Mouse (Mus musculus) bone marrow, adult 2 months (tissue): ENCODE data around the gene Samd3. TPM values are rescaled to one million over a fixed set of nuclear protein-coding genes. Genes with fewer than 3 reads are reported as not detected.

Source experiments
- H3K27ac ChIP-seq: fragments of 200-500 bp; 2 replicates; pipeline ENCODE4 v1.5.1; 2012; ENCODE audit warnings: low read depth, mild to moderate bottlenecking, control low read depth, inconsistent platforms, low read length; ENCODE audit not compliant: control insufficient read depth, poor library complexity, insufficient read depth
- H3K4me1 ChIP-seq: fragments of 200-500 bp; 2 replicates; pipeline ENCODE4 v1.6.1; 2011; ENCODE audit warnings: low read length; ENCODE audit not compliant: control insufficient read depth, insufficient read depth
- H3K4me3 ChIP-seq: fragments of 200-500 bp; replicated peaks from 2 replicates; pipeline ENCODE3; 2011; ENCODE audit warnings: mild to moderate bottlenecking, low read depth, low read length, control low read depth; ENCODE audit not compliant: control insufficient read depth
- CTCF ChIP-seq: fragments of 200-500 bp; IDR thresholded peaks from 2 replicates; pipeline ENCODE4 v1.5.1; 2011; ENCODE audit warnings: low read length, control low read depth; ENCODE audit not compliant: control insufficient read depth, insufficient read depth
- POLR2A ChIP-seq: fragments of 200-500 bp; IDR thresholded peaks from 2 replicates; pipeline ENCODE4 v1.6.1; 2011; ENCODE audit warnings: low read depth, mild to moderate bottlenecking, control low read depth, low read length, borderline replicate concordance; ENCODE audit not compliant: control insufficient read depth
- WGBS: fragments of 180-500 bp; shearing (Covaris S2); methylation state at CpG from one replicate; pipeline ENCODE4 v1.1.7; 2018; 5-methylcytosine and 5-hydroxymethylcytosine counted together
- polyA plus RNA-seq: library from polyadenylated mRNA; stranded (reverse); fragments of >200 nt; gene quantifications from 2 replicates; pipeline ENCODE4 v1.2.4, GENCODE M21; 2011; ENCODE audit warnings: low replicate concordance; ENCODE audit not compliant: missing spikeins, insufficient read depth, insufficient read length

Gene Samd3
- polyA plus RNA-seq, 1 experiment: 1.6 TPM

- WGBS: 75% methylated on average over 3 of the region's 3 CpGs
These were observed 2.7 kb downstream of the Samd3 start for GRCm38 (mm10) chr10:26232071-26232653.

GRCm38 (mm10) chr10:26238559-26238958, 9.1 kb downstream of the Samd3 start:
- Histone ChIP-seq H3K4me3 (no peak overlapping the region), H3K4me1 (no peaks in the 10 kb centered on the region; the same call in 1 of the 2 replicates), H3K27ac (no peak overlapping the region)
- TF ChIP-seq POLR2A (no peak), CTCF (no peak)
- WGBS: 47% methylated on average over 4 of the region's 4 CpGs

More at GRCm38 (mm10) chr10:26232071-26232653, 2.7 kb downstream of the Samd3 start:
- H3K4me1 ChIP-seq: no peaks in the 10 kb centered on the region; the same call in 1 of the 2 replicates
- TF ChIP-seq CTCF: no peak
- no peak for TF ChIP-seq POLR2A
- H3K27ac ChIP-seq: no peak overlapping the region
- no peak overlapping the region for H3K4me3 ChIP-seq

- TF ChIP-seq CTCF (no peak), POLR2A (no peak)
- Histone ChIP-seq H3K4me1 (no peaks in the 10 kb centered on the region; the same call in 1 of the 2 replicates), H3K27ac (no peak overlapping the region), H3K4me3 (no peak overlapping the region)
- WGBS: 54% methylated on average over 1 of the region's 1 CpGs
These were observed 9.6 kb downstream of the Samd3 start for GRCm38 (mm10) chr10:26239090-26239489.

- H3K4me3 ChIP-seq: no peak overlapping the region
- no peak overlapping the region for H3K27ac ChIP-seq
- TF ChIP-seq POLR2A (no peak), CTCF (no peak)
- WGBS: 83% methylated on average over 3 of the region's 3 CpGs
- no peaks in the 10 kb centered on the region for H3K4me1 ChIP-seq
These were observed 13.7 kb downstream of the Samd3 start for GRCm38 (mm10) chr10:26243203-26243602.

- 84% methylated on average over 6 of the region's 6 CpGs for WGBS
- H3K4me3 ChIP-seq: no peak overlapping the region
- TF ChIP-seq CTCF (no peak), POLR2A (no peak)
- no peak overlapping the region for H3K27ac ChIP-seq
- H3K4me1 ChIP-seq: no peaks in the 10 kb centered on the region
These were observed 15.0 kb downstream of the Samd3 start for GRCm38 (mm10) chr10:26244466-26244865.

GRCm38 (mm10) chr10:26249426-26250165, 20.1 kb downstream of the Samd3 start:
- H3K4me3 ChIP-seq: no peak overlapping the region

GRCm38 (mm10) chr10:26259908-26260307, 30.4 kb downstream of the Samd3 start:
- H3K27ac ChIP-seq: no peak overlapping the region
- H3K4me1 ChIP-seq: no peaks in the 10 kb centered on the region
- no peak overlapping the region for H3K4me3 ChIP-seq
- 59% methylated on average over 4 of the region's 4 CpGs for WGBS
- TF ChIP-seq POLR2A (no peak), CTCF (no peak)

More at GRCm38 (mm10) chr10:26249426-26250165, 20.1 kb downstream of the Samd3 start:
- Histone ChIP-seq H3K4me1 (no peaks in the 10 kb centered on the region), H3K27ac (no peak overlapping the region)
- TF ChIP-seq CTCF (no peak), POLR2A (no peak)
- WGBS: 73% methylated on average over 7 of the region's 7 CpGs

- Histone ChIP-seq H3K4me3 (no peak overlapping the region), H3K27ac (no peak overlapping the region), H3K4me1 (no peaks in the 10 kb centered on the region)
- 64% methylated on average over 3 of the region's 3 CpGs for WGBS
- TF ChIP-seq CTCF: no peak
- TF ChIP-seq POLR2A: no peak
These were observed 34.4 kb downstream of the Samd3 start for GRCm38 (mm10) chr10:26263744-26264459.
